Mouse (Mus musculus): ENCODE results near the gene Tbx15. TPM values are rescaled to one million over a fixed set of nuclear protein-coding genes. Genes with fewer than 3 reads are reported as not detected.

The Tbx15 gene
- polyA plus RNA-seq, 1 experiment from 2014 or later = 0.22 TPM

DNA sequence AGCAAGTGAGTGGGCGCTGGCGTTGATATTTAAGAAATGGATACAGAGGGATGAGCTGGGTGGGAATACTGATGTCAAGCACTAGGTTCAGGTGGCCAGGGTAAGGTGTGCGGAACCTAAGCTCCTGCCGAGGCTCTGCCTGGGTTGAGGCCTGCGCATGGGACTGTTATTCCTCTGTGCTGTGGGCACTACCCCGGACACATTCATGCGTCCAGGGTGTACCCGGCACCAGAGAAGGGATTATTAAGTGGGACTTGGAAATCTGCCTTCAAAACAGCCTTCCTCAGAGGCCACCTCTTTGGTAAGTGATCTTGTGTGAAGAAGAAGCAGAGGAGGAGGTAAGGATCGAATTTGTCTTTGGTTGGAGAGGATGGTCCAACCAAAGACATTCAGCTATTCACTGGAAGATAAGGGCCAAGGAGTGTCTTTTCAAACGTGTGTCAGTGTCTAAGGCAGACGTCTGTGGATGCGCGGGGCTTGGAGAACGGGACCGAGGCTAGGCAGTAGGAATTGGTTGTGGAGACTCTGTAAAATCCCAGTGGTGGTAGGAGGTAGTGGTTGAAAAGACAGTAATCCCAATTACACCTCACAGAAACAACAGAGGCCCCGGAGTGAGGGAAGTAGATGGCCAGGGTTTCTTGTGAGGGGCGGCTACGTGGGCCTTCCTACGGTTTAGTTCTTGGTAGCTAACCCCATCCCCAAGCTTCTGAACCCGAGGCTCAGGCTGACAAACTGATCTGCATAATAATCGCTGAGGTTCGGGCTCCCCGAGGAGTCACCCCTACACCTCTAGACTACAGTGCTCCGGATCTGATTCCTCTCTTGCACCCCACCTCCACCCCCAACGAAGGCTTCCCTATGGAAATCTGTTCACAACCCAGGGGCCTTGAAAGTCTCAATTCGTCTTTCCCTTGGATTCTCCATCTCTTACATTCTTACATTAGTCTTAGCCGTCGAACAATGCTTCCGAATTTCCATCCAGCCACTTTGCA is 17.7 kb downstream of the Tbx15 start:
- H3K27me3 ChIP-seq = peaks cover 97% of the 10 kb centered on the region
- H3K4me3 ChIP-seq (replicated peaks) = no peak overlapping the region
- no peaks in the 10 kb centered on the region for H3K9me3 ChIP-seq (replicated peaks)
- 5% methylated on average over 29 of the region's 29 CpGs for WGBS (ENCODE audit: insufficient replicate concordance)
- H3K4me2 ChIP-seq = no peak overlapping the region
- no peaks in the 10 kb centered on the region for H3K36me3 ChIP-seq (replicated peaks)
- no peak overlapping the region for H3K9ac ChIP-seq
- H3K27ac ChIP-seq (replicated peaks) = no peak overlapping the region
- ATAC-seq (ENCODE audit: insufficient read depth) = no peak
- peaks cover 11% of the 10 kb centered on the region; the same call in 1 of the 2 replicates for H3K4me1 ChIP-seq (replicated peaks)

DNA sequence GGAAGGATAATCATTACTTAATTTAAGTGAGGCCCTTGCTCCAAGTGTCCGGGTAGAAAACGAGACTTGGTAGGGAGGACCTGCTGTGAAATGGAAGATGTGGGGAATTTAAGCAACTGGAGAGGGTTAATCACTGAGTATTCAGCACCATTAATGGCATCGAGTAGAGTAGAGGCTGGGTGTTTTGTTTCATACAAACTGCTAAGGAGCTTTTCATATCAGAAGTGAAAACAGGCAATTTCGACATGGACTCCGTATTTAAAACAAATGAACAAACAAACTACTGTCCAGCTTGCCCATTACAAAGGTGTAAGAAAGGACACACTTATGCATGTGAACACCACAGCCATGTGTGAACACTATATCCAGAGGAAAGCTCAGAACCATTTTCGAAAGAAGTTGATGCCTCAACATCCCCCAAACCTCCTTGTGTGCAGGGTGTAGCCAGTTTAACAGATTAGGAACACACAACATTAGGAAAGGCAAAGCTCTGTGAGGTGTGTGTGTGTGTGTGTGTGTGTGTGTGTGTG is 19.6 kb downstream of the Tbx15 start:
- Histone ChIP-seq H3K4me1 (replicated peaks) (no peaks in the 10 kb centered on the region), H3K36me3 (replicated peaks) (no peaks in the 10 kb centered on the region), H3K27me3 (peaks cover 93% of the 10 kb centered on the region), H3K27ac (replicated peaks) (no peak overlapping the region), H3K9me3 (replicated peaks) (no peaks in the 10 kb centered on the region), H3K9ac (no peak overlapping the region), H3K4me2 (no peak overlapping the region), H3K4me3 (replicated peaks) (no peak overlapping the region)
- ATAC-seq (ENCODE audit: insufficient read depth) = no peak
- WGBS (ENCODE audit: insufficient replicate concordance) = 6% methylated on average over 6 of the region's 6 CpGs

DNA sequence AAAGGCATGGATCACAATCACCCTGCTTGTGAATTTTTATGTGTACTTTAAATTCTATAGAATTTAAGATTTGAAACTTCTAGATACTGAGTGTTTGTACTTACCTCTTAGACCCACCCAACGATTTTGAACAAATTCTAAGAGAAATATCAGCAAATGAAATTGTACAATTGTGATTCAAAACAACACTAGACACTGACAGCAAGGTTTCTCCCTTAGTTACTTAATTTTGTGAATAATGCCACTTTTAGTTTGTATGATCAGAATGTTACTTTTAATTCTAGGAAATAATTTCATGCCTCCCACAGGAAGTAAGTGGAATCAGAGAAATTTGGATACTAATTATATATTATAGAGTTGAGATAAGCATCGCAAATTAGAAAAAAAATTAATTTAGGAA is 20.2 kb downstream of the Tbx15 start:
- 32% methylated on average over 2 of the region's 2 CpGs for WGBS (ENCODE audit: insufficient replicate concordance)
- Histone ChIP-seq H3K4me2 (no peak overlapping the region), H3K9ac (no peak overlapping the region), H3K4me1 (replicated peaks) (no peaks in the 10 kb centered on the region), H3K9me3 (replicated peaks) (no peaks in the 10 kb centered on the region), H3K36me3 (replicated peaks) (no peaks in the 10 kb centered on the region), H3K27me3 (peaks cover 92% of the 10 kb centered on the region), H3K4me3 (replicated peaks) (no peak overlapping the region), H3K27ac (replicated peaks) (no peak overlapping the region)
- no peak for ATAC-seq (ENCODE audit: insufficient read depth)

DNA sequence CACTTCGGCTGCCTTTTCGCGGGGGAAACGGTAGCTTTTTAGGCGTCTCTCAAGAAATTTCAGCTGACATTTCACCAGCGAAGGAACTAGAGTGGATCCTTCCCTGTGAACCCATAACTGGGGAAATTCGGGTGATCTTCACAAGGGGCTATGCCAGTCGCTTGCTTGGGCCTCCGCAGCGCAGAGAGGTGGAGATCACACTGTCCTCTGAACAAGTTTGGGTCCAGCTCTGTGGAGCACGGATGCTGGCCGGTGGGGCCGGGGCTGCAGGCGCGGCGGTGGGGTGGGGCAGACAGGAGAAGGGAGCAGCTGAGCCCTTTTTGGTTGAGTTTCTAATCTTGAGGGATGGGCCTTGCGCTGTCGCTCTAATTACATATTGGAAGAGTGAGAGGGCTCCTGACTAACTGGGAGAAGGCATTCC is 21.2 kb downstream of the Tbx15 start:
- Histone ChIP-seq H3K4me1 (replicated peaks) (no peaks in the 10 kb centered on the region), H3K4me2 (no peak overlapping the region), H3K4me3 (replicated peaks) (no peak overlapping the region), H3K36me3 (replicated peaks) (no peaks in the 10 kb centered on the region), H3K9ac (no peak overlapping the region), H3K9me3 (replicated peaks) (no peaks in the 10 kb centered on the region), H3K27me3 (peaks cover 84% of the 10 kb centered on the region), H3K27ac (replicated peaks) (no peak overlapping the region)
- WGBS (ENCODE audit: insufficient replicate concordance) = 2% methylated on average over 18 of the region's 18 CpGs
- ATAC-seq (ENCODE audit: insufficient read depth) = no peak

DNA sequence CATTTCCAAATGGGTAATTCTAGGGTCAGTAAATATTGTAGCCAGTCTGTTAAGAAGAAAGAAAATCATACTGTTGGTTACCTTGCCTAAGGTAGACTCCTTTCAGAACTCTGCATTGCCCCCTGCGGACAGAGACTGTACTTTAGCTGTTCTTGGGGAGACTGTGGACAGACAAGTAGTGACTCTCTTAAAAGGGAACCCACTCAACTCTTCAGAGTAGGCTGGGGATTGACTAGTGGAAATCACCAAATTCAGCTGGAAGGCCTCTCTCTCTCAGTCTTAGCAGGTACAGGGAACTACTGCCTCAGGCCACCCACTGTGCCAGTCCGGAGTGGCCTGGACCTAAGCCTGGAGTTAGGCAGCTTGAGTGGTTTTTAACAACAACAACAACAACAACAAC is 21.8 kb downstream of the Tbx15 start:
- Histone ChIP-seq H3K9ac (no peak overlapping the region), H3K27ac (replicated peaks) (no peak overlapping the region), H3K4me2 (no peak overlapping the region), H3K9me3 (replicated peaks) (no peaks in the 10 kb centered on the region), H3K36me3 (replicated peaks) (no peaks in the 10 kb centered on the region), H3K27me3 (peaks cover 82% of the 10 kb centered on the region), H3K4me3 (replicated peaks) (no peak overlapping the region), H3K4me1 (replicated peaks) (no peaks in the 10 kb centered on the region)
- 13% methylated on average over 2 of the region's 2 CpGs for WGBS (ENCODE audit: insufficient replicate concordance)
- no peak for ATAC-seq (ENCODE audit: insufficient read depth)

DNA sequence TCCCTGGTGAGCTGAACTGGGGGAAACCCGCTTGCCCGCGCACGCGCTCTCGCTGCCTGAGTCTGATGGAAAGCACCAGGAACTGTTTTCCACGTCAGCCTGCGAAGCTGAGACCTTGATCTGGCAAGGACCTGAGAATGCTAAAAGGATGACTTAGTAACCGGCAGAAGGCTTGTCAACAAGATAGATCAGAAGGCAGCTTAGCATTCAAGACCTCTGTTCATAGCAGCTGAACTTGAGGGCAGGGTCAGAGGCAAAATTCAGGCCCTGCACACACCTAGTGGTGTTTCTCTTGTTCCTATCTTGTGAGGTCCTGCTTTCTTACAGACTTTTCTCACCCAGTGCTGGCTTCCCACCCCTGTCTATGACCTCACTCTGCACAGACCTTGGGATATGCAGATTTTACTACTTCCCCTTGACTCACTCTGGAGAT is 23.3 kb downstream of the Tbx15 start:
- Histone ChIP-seq H3K9me3 (replicated peaks) (no peaks in the 10 kb centered on the region), H3K27ac (replicated peaks) (no peak overlapping the region), H3K4me3 (replicated peaks) (no peak overlapping the region), H3K4me2 (no peak overlapping the region), H3K27me3 (peaks cover 67% of the 10 kb centered on the region), H3K4me1 (replicated peaks) (no peaks in the 10 kb centered on the region), H3K9ac (no peak overlapping the region), H3K36me3 (replicated peaks) (no peaks in the 10 kb centered on the region)
- no peak for ATAC-seq (ENCODE audit: insufficient read depth)
- 22% methylated on average over 9 of the region's 9 CpGs for WGBS (ENCODE audit: insufficient replicate concordance)

DNA sequence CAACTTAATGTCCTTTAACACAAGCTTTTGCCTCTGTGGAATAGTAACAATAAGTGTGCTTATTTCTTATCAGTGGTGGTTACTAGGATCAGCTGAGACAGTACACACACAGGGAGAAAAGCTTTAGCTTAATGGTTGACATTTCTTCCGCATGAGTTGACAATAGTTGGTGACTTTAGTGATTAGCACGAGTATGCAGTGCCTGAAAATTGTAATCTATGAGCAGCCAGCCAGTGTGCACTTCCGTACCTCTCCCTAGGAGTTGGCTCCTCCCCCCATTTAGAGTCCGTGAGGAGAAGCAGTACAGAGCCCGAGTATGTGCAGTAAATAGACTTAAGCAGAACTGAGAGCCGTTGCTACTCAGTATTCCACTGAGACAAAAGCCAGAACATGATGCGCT is 24.5 kb downstream of the Tbx15 start:
- H3K27me3 ChIP-seq = peaks cover 55% of the 10 kb centered on the region
- H3K36me3 ChIP-seq (replicated peaks) = no peaks in the 10 kb centered on the region

DNA sequence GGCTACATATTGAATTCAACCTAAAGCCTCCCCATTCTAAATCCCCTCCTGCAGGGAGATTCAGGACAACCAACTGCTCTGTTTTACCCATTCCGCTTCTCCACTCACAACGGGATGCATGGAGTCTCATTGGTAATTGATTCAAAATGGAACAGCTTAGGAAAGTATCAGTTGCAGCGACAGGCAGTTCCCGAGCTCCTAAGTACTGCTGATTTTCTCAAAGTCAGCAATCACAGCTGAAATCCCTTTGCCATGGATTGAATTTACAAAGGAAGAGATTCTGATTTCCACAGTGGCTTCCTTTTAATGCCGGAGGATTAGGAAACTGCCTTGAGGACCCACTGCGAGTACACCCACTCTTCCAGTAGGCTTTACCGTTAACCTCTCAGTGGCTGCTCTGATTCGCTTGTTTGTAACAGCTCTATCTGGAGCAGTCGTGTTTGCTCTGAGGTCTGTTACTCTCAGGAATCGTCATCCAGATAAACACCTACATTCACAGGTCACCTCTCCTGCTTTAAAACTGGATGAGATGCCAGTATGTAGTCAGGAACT is 26.6 kb downstream of the Tbx15 start:
- H3K4me1 ChIP-seq (replicated peaks) = no peaks in the 10 kb centered on the region
- no peak overlapping the region for H3K4me3 ChIP-seq (replicated peaks)
- H3K4me2 ChIP-seq = no peak overlapping the region
- H3K27me3 ChIP-seq = peaks cover 37% of the 10 kb centered on the region
- H3K27ac ChIP-seq (replicated peaks) = no peak overlapping the region
- no peak for ATAC-seq (ENCODE audit: insufficient read depth)
- H3K36me3 ChIP-seq (replicated peaks) = no peaks in the 10 kb centered on the region
- H3K9ac ChIP-seq = no peak overlapping the region
- 43% methylated on average over 10 of the region's 10 CpGs for WGBS (ENCODE audit: insufficient replicate concordance)
- H3K9me3 ChIP-seq (replicated peaks) = no peaks in the 10 kb centered on the region

More for the DNA sequence above, 24.5 kb downstream of the Tbx15 start:
- no peak overlapping the region for H3K4me3 ChIP-seq (replicated peaks)
- H3K9ac ChIP-seq = no peak overlapping the region
- no peaks in the 10 kb centered on the region for H3K9me3 ChIP-seq (replicated peaks)
- 22% methylated on average over 7 of the region's 7 CpGs for WGBS (ENCODE audit: insufficient replicate concordance)
- no peak overlapping the region for H3K27ac ChIP-seq (replicated peaks)
- no peak for ATAC-seq (ENCODE audit: insufficient read depth)
- H3K4me1 ChIP-seq (replicated peaks) = no peaks in the 10 kb centered on the region
- H3K4me2 ChIP-seq = no peak overlapping the region

DNA sequence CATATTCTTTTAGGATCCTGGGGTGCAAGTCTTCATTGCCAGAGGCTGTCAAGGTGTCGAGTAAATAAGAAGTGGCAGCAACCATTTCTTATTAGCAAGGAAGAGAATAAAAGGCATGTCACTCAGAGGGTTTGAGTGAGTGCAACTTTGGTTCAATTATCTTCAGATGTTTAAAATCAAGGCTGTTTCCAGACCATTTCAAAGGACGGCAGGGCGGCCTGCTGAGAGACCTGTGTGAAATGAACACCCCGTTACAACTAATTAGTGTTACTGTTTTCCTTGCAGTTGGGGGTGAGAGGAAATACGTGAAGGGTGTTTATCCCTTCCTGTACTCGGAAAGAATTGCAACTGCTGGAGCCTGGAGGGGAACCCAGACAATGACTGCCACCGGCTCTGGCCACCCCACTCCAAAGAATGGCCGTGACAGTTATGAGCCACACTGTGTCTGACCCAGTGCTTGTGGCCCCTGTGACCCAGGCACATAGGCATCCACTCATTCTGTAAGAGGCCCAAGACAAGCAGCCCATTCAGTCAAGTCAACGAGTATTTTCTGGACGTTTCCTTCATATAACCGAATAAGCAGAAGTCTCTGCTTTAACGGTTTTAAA is 37.9 kb downstream of the Tbx15 start:
- ATAC-seq (ENCODE audit: insufficient read depth) = no peak
- no peak overlapping the region for H3K4me2 ChIP-seq
- H3K27me3 ChIP-seq = no peaks in the 10 kb centered on the region
- H3K9ac ChIP-seq = no peak overlapping the region
- no peak overlapping the region for H3K4me3 ChIP-seq (replicated peaks)
- H3K9me3 ChIP-seq (replicated peaks) = no peaks in the 10 kb centered on the region
- H3K4me1 ChIP-seq (replicated peaks) = no peaks in the 10 kb centered on the region
- 44% methylated on average over 12 of the region's 12 CpGs for WGBS (ENCODE audit: insufficient replicate concordance)
- no peaks in the 10 kb centered on the region for H3K36me3 ChIP-seq (replicated peaks)
- no peak overlapping the region for H3K27ac ChIP-seq (replicated peaks)

DNA sequence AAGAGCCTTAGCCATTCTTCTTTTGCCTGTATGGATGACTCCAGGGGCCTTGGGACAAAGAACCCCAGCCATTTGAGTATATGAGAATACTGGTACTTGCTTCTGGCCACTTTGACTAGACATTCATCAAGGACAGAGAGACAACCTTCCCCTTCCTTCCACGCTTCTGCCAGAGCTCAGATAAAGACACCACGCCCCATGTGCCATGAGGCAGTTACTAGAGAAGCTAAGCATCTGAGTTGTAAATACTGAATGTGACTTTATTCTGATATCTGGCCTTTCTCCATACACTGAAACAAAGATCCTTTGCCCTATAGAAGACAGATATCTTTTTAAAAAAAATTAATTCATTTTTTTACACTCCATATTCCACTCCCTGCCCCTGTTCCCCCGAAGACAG is 39.5 kb downstream of the Tbx15 start:
- Histone ChIP-seq H3K9ac (no peak overlapping the region), H3K27me3 (no peaks in the 10 kb centered on the region), H3K4me1 (replicated peaks) (no peaks in the 10 kb centered on the region), H3K36me3 (replicated peaks) (no peaks in the 10 kb centered on the region), H3K9me3 (replicated peaks) (no peaks in the 10 kb centered on the region), H3K4me2 (no peak overlapping the region), H3K4me3 (replicated peaks) (no peak overlapping the region), H3K27ac (replicated peaks) (no peak overlapping the region)
- ATAC-seq (ENCODE audit: insufficient read depth) = no peak
- WGBS (ENCODE audit: insufficient replicate concordance) = 47% methylated on average over 3 of the region's 3 CpGs

DNA sequence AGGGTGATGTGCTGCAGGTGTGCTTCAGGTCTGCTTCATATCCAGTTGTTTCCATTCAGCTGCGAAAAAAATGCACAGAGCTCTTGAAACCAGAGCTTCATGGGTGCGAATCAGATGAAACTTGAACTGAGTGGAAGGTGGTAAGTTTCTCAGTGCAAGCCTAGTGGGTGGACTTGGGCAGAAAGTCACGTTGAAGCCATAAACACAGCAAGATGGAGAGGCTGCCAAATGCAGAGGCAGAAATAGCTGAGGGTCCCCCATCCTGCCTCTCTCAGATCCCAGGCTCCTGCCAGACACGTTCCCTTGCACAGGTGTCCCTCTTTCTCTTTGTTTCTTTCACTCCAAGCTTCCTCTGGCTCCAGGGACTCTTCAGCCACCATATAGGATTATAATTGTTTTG is 41.3 kb downstream of the Tbx15 start:
- WGBS (ENCODE audit: insufficient replicate concordance) = 50% methylated on average over 4 of the region's 4 CpGs
- Histone ChIP-seq H3K27ac (replicated peaks) (no peak overlapping the region), H3K4me1 (replicated peaks) (no peaks in the 10 kb centered on the region), H3K4me2 (no peak overlapping the region), H3K9ac (no peak overlapping the region), H3K36me3 (replicated peaks) (no peaks in the 10 kb centered on the region), H3K4me3 (replicated peaks) (no peak overlapping the region), H3K27me3 (no peaks in the 10 kb centered on the region), H3K9me3 (replicated peaks) (no peaks in the 10 kb centered on the region)
- ATAC-seq (ENCODE audit: insufficient read depth) = no peak
